Mouse (Mus musculus) adrenal gland, adult 18-20 months (tissue): ENCODE data around the gene Gm10842. TPM values are rescaled to one million over a fixed set of nuclear protein-coding genes. Genes with fewer than 3 reads are reported as not detected.
A peak's percentile ranks its signal among the peaks of the same experiment; 100 is the strongest.

Experiments used
- DNase-seq, 2 experiments: peaks; one replicate each; pipeline ENCODE4 v3.0.0; 2021 to 2022; ENCODE audit warnings: low spot score in 2 of 2
- total RNA-seq, 2 experiments: library from RNA; stranded (reverse); gene quantifications; 1 replicate in 1 of 2; 2 replicates in 1 of 2; pipeline ENCODE4 v1.2.3; 2021

The Gm10842 gene
- total RNA-seq, 2 experiments from 2014 or later, result not detected

- no peak for DNase-seq
Measured at GRCm38 (mm10) chr11:105152357-105152899, 5.7 kb downstream of the Gm10842 start.

- peak; percentile 29 to 47 for DNase-seq
Measured at GRCm38 (mm10) chr11:105153068-105153833, 6.6 kb downstream of the Gm10842 start.

GRCm38 (mm10) chr11:105155915-105156314 is 9.2 kb downstream of the Gm10842 start:
- DNase-seq, result no peak

GRCm38 (mm10) chr11:105156748-105157267 is 10.1 kb downstream of the Gm10842 start:
- no peak for DNase-seq

GRCm38 (mm10) chr11:105158047-105158446 is 11.4 kb downstream of the Gm10842 start:
- DNase-seq, result no peak

- no peak for DNase-seq
Measured at GRCm38 (mm10) chr11:105159673-105160360, 13.1 kb downstream of the Gm10842 start.

GRCm38 (mm10) chr11:105161411-105161810 is 14.7 kb downstream of the Gm10842 start:
- no peak for DNase-seq

- no peak for DNase-seq
Measured at GRCm38 (mm10) chr11:105164516-105165510, 18.1 kb downstream of the Gm10842 start.

- no peak for DNase-seq
Measured at GRCm38 (mm10) chr11:105166780-105167179, 20.1 kb downstream of the Gm10842 start.

- DNase-seq, result no peak
Measured at GRCm38 (mm10) chr11:105178516-105178915, 31.8 kb downstream of the Gm10842 start, which contains the start of gene Tlk2. Gene Tlk2 (plus strand): TSS chr11:105178807.

GRCm38 (mm10) chr11:105179523-105179922 is 32.8 kb downstream of the Gm10842 start:
- DNase-seq, result no peak

- DNase-seq, result peak; percentile 36 to 50
Measured at GRCm38 (mm10) chr11:105180471-105181091, 33.9 kb downstream of the Gm10842 start.

- peak; percentile 87 to 91 for DNase-seq
Measured at GRCm38 (mm10) chr11:105181126-105181637, 34.5 kb downstream of the Gm10842 start.

GRCm38 (mm10) chr11:105181689-105182460 is 35.2 kb downstream of the Gm10842 start:
- DNase-seq, result peak; percentile 55 to 64

GRCm38 (mm10) chr11:105182461-105182855 is 35.8 kb downstream of the Gm10842 start:
- DNase-seq, result no peak

GRCm38 (mm10) chr11:105184678-105185077 is 38.0 kb downstream of the Gm10842 start:
- no peak for DNase-seq

- DNase-seq, result no peak
Measured at GRCm38 (mm10) chr11:105192186-105192585, 45.5 kb downstream of the Gm10842 start.
